Mouse (Mus musculus): ENCODE measurements at regions not wholly inside any gene's neighbourhood (a gene's known extent, or its start where the extent isn't known, plus 50 kb on each side); places are given as distances from the start of the nearest gene placed in this dataset.

GRCm38 (mm10) chr4:53386309-53386708, 53.9 kb upstream of the Slc44a1 start:
- peak; percentile 41 for DNase-seq

GRCm38 (mm10) chr4:53384761-53385160, 55.5 kb upstream of the Slc44a1 start:
- peak; percentile 84 for DNase-seq

- no peak for DNase-seq
Observed at GRCm38 (mm10) chr4:53384104-53384503, 56.1 kb upstream of the Slc44a1 start.

GRCm38 (mm10) chr4:53382012-53382411, 58.2 kb upstream of the Slc44a1 start:
- DNase-seq, result no peak

- no peak for DNase-seq
Observed at GRCm38 (mm10) chr4:53379855-53380254, 60.4 kb upstream of the Slc44a1 start.

- DNase-seq, result no peak
Observed at GRCm38 (mm10) chr4:53376995-53377394, 63.2 kb upstream of the Slc44a1 start.

GRCm38 (mm10) chr4:53356374-53356773, 83.8 kb upstream of the Slc44a1 start:
- DNase-seq, result no peak

GRCm38 (mm10) chr4:53354961-53355360, 85.3 kb upstream of the Slc44a1 start:
- peak; percentile 21 for DNase-seq

- peak; percentile 26 for DNase-seq
Observed at GRCm38 (mm10) chr4:53353399-53354090, 86.7 kb upstream of the Slc44a1 start.

- DNase-seq, result no peak
Observed at GRCm38 (mm10) chr4:53351104-53351607, 89.1 kb upstream of the Slc44a1 start.

- no peak for DNase-seq
Observed at GRCm38 (mm10) chr4:53345346-53345745, 94.9 kb upstream of the Slc44a1 start.

- DNase-seq, result no peak
Observed at GRCm38 (mm10) chr4:53344546-53344945, 95.7 kb upstream of the Slc44a1 start.

- no peak for DNase-seq
Observed at GRCm38 (mm10) chr4:53341181-53341580, 99.0 kb upstream of the Slc44a1 start.

- DNase-seq, result no peak
Observed at GRCm38 (mm10) chr4:53340021-53340667, 100.1 kb upstream of the Slc44a1 start.

GRCm38 (mm10) chr4:53339125-53340020, 100.8 kb upstream of the Slc44a1 start:
- peak; percentile 39 for DNase-seq

GRCm38 (mm10) chr4:53338479-53338878, 101.7 kb upstream of the Slc44a1 start:
- no peak for DNase-seq

GRCm38 (mm10) chr4:53337784-53338183, 102.4 kb upstream of the Slc44a1 start:
- DNase-seq, result peak; percentile 47

GRCm38 (mm10) chr4:53327382-53328165, 112.6 kb upstream of the Slc44a1 start:
- no peak for DNase-seq

GRCm38 (mm10) chr4:53323838-53324237, 116.4 kb upstream of the Slc44a1 start:
- peak; percentile 3 for DNase-seq

GRCm38 (mm10) chr4:53323195-53323594, 117.0 kb upstream of the Slc44a1 start:
- DNase-seq, result no peak

- DNase-seq, result no peak
Observed at GRCm38 (mm10) chr4:53322484-53322883, 117.7 kb upstream of the Slc44a1 start.
